Mouse (Mus musculus): ENCODE measurements at regions not wholly inside any gene's neighbourhood (a gene's known extent, or its start where the extent isn't known, plus 50 kb on each side); places are given as distances from the start of the nearest gene placed in this dataset.

- DNase-seq (ENCODE audit: low read depth, low spot score): no peak
These were observed 58.1 kb upstream of the Clstn2 start for GRCm38 (mm10) chr9:98091105-98091504.

GRCm38 (mm10) chr9:98095064-98095790, 62.2 kb upstream of the Clstn2 start:
- DNase-seq (ENCODE audit: low read depth, low spot score): no peak

GRCm38 (mm10) chr9:98123390-98123789, 90.4 kb upstream of the Clstn2 start:
- DNase-seq (ENCODE audit: low read depth, low spot score): no peak

- DNase-seq (ENCODE audit: low read depth, low spot score): no peak
These were observed 96.6 kb upstream of the Clstn2 start for GRCm38 (mm10) chr9:98129596-98129995.

GRCm38 (mm10) chr9:98130849-98131248, 97.9 kb upstream of the Clstn2 start:
- no peak for DNase-seq (ENCODE audit: low read depth, low spot score)

GRCm38 (mm10) chr9:98140546-98140945, 107.6 kb upstream of the Clstn2 start:
- DNase-seq (ENCODE audit: low read depth, low spot score): no peak

GRCm38 (mm10) chr9:98142121-98142520, 109.1 kb upstream of the Clstn2 start:
- DNase-seq (ENCODE audit: low read depth, low spot score): no peak

GRCm38 (mm10) chr9:98146901-98147300, 113.9 kb upstream of the Clstn2 start:
- DNase-seq (ENCODE audit: low read depth, low spot score): no peak

GRCm38 (mm10) chr9:98158421-98158820, 125.4 kb upstream of the Clstn2 start:
- no peak for DNase-seq (ENCODE audit: low read depth, low spot score)

- DNase-seq (ENCODE audit: low read depth, low spot score): no peak
These were observed 122.7 kb upstream of the Nmnat3 start for GRCm38 (mm10) chr9:98164489-98164888.

GRCm38 (mm10) chr9:98174056-98174455, 113.2 kb upstream of the Nmnat3 start:
- DNase-seq (ENCODE audit: low read depth, low spot score): no peak

- DNase-seq (ENCODE audit: low read depth, low spot score): no peak
These were observed 110.4 kb upstream of the Nmnat3 start for GRCm38 (mm10) chr9:98176701-98177380.

- no peak for DNase-seq (ENCODE audit: low read depth, low spot score)
These were observed 106.5 kb upstream of the Nmnat3 start for GRCm38 (mm10) chr9:98180766-98181165.

GRCm38 (mm10) chr9:98186757-98187300, 100.4 kb upstream of the Nmnat3 start:
- DNase-seq (ENCODE audit: low read depth, low spot score): no peak

GRCm38 (mm10) chr9:98194356-98194755, 92.9 kb upstream of the Nmnat3 start:
- no peak for DNase-seq (ENCODE audit: low read depth, low spot score)

- no peak for DNase-seq (ENCODE audit: low read depth, low spot score)
These were observed 68.4 kb upstream of the Nmnat3 start for GRCm38 (mm10) chr9:98218824-98219223.

- DNase-seq (ENCODE audit: low read depth, low spot score): no peak
These were observed 66.9 kb upstream of the Nmnat3 start for GRCm38 (mm10) chr9:98220367-98220766.

- DNase-seq (ENCODE audit: low read depth, low spot score): no peak
These were observed 65.5 kb upstream of the Nmnat3 start for GRCm38 (mm10) chr9:98221766-98222165.

GRCm38 (mm10) chr9:98228226-98228625, 59.0 kb upstream of the Nmnat3 start:
- no peak for DNase-seq (ENCODE audit: low read depth, low spot score)

- DNase-seq (ENCODE audit: low read depth, low spot score): no peak
These were observed 58.3 kb upstream of the Nmnat3 start for GRCm38 (mm10) chr9:98228907-98229306.

- peak; percentile 31 for DNase-seq (ENCODE audit: low read depth, low spot score)
These were observed 52.5 kb upstream of the Nmnat3 start for GRCm38 (mm10) chr9:98234731-98235130.
